Mouse (Mus musculus) frontal cortex, adult (tissue): Measurements from ENCODE around the gene Btg1.
A peak's percentile ranks its signal among the peaks of the same experiment; 100 is the strongest.

Experiments used
- ATAC-seq: cut with Nextera tagmentation; 2 replicates; pipeline ENCODE4 v1.9.2; 2017; ENCODE audit warnings: mild to moderate bottlenecking, moderate library complexity, mixed read lengths; ENCODE audit not compliant: low TSS enrichment

The Btg1 gene

DNA sequence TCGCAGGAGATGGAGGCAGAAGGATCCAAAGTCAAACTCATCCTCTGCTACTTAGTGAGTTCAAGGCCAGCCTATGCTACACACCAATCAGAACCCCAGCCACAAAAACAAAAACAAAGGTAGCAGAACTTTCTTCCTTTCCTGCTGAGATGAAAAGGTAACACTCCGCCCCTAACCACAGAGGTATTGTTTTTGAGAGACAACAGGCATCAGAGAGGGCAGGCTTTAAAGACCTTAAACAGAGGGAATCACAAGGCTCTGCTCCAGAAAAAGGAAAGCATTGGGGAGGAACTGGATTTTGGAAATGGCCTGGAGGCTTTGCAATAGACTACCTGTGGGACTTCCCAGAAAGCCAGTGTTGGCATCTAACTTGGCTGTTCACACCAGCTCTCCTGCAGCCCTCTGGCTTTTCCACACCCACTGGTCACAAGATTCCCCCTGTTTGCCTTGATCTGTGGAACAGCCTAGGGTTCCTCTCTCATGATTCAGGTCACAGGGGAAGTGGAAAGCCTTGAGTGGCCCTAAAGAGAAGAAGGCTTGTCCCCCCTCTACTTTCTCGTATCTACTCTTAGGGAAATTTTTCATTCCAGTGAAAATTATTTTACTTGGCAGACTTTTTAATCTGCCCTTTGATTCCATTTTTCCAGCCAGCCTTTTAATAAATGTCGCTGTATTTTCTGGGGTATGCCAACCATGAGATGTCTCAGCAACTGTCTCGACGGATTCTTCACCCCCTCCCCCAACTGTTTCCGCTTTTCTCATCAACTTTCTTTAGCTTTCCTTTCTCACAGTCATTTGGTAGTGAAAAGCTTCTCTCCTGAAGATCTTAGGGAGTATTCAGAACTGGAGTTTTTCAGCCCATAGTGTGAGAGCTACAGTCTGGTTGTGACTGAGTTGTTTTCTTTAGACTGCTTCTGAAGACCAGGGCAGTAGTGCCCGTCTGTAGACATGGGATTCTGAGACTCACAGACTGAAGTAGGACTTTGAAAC, 7.2 kb upstream of the Btg1 start:
- no peak for ATAC-seq

DNA sequence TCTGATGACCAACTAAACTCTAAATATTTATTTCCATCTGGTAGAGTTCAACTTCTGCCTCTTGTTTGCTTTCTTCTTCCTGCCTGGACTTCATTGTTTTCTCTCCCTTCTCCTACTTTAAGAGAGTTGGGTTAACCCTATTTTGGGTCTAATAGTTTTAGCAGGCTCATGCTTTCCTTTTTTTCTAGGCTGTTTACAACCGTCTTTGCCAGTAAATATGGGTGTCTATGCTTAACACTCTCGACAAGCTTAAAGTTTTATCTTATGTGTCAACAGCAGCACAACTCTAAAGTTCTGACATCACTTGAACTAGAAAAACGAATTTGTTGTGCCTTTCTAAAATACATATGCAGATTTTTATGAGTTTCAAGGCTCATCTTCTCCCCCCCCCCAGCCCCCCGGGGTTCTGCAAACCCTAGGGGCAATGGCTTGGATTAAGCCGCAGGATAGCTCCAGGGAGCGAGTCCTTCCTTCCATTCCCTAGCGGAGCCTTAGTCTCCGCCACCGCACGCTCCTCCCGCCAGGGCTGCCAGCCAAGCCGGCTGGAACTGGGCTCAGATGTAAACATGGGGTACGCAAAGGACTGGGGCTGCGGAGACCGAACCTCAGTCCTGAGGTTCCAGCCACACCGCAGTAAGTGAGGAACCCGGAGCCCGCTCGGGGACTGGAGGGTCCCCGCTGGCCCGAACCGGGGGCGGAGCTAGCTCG, 651 bp upstream of the Btg1 start:
- no peak for ATAC-seq

DNA sequence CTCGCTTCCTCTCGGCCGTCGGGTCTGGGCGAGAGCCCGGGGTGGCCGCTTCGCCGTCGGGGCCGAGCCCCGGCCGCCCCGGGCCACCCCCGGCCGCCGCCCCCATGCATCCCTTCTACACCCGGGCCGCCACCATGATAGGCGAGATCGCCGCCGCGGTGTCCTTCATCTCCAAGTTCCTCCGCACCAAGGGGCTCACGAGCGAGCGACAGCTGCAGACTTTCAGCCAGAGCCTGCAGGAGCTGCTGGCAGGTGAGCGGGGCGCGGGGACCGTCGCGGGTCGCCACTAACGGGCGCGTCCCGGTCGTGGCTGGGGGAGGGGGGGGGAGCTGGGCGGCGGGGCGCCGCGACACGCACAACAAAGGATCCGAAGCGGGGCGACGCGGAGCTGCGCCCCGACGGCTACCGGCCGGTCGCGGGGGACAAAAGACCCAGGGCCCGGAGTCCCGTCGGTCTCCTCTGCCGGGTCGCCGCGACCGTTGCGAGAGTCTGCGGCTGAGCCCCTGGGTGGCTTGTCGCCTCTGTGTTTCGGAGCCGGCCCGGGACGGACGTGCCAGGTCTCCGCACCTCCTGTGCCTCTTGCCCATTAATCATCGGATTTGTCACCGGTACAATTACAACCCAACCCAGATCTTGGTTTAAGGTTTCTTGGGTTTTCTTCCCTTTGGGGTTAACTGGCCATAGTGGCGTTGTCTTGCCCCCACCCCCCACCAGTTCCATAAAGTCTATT, 580 bp downstream of the Btg1 start:
- ATAC-seq: peak; percentile 6; the same call in 1 of the 2 replicates

DNA sequence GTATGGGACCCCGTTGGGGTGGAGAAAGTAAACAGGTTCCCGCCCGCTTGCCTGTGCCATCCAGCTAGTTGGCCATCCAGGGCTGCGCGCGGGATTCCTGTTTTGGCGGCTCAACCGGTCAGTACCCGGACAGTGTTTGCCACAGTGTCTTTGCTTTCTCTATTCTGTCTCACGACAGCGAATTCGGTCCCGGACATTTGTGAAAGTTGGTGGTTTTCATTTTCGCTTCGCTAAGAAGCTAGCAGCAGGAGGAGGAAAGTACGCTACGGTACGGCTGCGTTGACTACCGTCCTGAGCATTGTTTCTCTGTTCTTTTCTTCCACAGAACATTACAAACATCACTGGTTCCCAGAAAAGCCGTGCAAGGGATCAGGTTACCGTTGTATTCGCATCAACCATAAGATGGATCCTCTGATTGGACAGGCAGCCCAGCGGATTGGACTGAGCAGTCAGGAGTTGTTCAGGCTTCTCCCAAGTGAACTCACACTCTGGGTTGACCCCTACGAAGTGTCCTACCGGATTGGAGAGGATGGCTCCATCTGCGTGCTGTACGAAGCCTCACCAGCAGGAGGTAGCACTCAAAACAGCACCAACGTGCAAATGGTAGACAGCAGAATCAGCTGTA, 1.3 kb downstream of the Btg1 start:
- ATAC-seq: peak; percentile 10; the same call in 1 of the 2 replicates

DNA sequence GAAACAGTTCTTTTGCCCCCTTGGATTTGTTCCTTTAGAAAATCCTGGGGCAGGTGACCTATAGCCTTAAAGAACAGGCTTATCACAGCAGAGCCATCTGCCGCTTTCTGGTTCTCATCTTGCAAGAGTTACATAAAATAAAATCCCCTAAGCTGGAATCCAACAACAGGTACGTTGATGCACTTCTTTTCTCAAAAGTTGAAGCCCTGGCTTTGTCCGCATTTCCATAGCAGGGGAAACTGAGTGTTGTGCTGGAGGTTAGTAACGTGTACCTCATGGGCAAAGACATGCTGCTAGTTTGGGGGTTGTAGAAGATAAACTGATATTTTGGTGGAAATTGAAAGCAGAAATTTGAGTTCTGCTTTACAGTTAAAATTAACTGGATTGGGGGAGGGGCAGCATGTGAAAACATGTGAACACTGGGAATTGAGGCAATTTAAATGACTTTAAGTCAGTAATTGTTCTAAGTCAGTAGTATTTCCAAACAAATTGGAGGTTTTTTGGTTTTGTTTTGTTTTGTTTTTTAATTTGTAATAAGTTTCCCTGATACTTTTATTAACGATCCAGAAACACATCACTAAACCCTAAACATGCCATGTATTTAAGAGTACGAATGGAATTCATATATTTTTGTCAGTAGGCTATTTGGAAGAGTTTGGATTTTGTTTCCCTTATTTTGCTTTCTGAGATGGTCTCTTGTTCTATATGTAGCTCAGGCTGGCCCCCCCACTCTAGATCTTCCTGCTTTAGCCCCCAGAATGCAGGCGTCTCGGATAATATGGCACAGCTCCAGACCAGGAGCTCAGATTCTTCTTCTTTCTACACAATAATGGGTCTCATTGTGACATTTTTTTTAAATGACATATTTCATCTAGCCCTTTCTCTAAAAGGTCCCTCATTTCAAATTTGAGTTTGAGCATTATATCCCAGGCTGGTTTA, 3.4 kb downstream of the Btg1 start:
- ATAC-seq: no peak

DNA sequence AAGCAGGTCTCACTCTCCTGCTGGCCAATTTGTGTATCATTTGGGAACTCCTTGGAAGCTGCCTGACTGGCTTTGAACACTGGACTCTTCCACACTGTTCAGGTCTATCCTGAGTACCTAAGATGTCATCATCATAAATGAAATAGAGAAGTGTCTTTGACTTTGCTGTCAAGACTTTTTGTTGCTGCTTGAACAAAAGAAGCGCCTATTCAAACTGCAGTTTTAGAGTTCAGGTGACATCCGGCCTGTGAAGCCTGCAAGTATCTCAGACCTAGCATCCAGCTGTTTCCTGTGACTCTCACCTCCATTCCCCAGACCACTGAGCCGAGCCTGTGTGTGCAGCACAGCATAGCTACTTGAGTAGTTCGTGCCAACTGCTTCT, 4.1 kb downstream of the Btg1 start:
- ATAC-seq: no peak

DNA sequence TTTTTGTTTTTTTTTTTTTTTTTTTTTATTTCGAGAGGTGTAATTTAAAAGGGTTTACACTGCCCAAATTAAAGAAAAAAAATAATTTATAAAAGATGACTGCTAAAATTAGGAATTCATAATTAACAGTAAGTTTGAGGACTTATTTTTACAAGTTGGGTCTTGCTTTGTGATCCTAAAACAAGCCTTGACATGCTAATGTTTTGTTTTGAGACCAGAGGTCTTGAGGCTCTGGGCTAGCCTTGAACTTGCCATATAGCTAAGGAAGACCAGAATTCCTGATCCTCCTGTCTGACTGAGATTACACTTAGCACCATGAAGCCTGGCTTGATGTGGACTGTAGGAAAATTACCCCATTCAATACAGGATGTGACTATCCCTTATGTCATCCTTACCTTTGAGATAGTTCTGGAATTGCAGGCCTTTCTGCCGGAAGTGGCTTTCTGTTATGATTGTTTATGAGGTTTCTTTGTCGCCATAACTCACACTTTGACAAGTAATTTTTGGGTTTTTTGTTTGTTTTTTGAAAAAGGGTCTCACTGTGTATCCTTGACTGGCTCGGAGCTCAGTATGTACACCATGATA, 4.6 kb downstream of the Btg1 start:
- no peak for ATAC-seq

DNA sequence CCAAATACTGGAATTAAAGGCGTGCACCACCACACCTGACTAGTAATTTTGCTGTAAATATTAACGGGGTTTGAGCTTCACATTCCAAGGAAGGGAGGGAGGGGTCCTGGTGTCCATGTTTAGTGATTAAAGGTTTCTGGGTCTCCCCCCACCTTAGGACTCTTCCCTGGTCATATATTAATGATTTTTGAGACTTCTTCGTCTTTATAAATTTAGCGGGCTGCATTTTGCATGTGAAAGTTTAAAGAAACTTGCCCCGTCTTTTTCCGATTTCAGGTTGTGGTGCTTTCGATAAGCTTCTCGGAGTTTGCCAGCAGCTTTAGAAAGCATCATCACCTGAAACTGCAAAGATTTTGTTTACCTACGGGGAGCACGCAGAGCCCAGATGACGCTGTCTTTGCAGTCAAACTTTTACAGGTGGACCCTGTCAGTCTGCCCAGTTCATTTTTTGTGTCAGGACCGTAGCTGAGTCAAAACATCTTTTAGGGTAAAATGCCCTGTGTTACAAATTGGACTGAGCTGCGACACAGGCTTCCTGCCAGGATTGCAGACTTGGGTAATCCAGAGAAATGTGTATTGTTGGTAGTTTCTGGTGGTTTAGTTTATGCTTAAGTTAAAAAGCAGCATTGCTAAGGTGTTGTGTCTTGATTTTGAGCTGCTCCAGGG, 5.3 kb downstream of the Btg1 start:
- ATAC-seq: no peak

DNA sequence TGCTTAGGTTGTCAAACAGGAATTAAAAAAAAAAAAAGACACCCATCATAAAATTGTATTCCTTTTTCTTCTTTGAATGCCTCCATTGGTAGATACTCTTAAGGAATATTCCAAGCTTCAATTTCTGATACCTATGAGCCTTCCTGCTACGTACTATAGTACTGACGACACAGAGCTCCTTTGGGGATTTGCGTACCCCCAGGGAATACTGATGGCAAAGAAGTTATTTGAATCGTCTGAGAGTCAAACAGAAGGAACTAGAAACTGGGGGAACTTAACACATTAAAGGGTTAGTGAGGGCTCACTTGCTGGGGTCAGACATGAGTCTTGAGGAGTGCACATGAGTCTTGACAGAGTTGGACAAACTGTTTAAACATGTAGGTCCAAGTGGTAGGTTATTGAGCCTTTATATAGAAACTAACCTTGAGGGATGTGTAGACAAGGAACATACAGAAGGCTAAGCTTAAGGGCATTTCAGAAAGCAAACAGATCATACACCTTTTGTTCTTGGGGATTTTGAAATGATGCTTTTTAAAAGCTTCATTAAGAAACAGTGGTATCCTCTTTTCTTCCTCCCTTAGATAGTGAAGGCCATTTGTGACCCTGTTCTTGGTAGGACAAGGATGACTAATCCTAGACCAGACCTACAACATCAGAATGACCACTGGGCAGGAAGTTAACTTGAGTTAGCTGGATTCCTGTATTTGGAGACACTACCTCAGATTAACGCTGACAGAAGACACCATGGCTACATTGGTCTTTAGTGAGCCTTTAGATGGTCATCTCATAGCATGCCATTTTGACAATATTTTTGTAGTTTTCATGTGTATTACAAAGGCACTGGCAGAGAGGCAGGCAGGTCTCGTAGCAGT, 6.2 kb downstream of the Btg1 start:
- no peak for ATAC-seq

DNA sequence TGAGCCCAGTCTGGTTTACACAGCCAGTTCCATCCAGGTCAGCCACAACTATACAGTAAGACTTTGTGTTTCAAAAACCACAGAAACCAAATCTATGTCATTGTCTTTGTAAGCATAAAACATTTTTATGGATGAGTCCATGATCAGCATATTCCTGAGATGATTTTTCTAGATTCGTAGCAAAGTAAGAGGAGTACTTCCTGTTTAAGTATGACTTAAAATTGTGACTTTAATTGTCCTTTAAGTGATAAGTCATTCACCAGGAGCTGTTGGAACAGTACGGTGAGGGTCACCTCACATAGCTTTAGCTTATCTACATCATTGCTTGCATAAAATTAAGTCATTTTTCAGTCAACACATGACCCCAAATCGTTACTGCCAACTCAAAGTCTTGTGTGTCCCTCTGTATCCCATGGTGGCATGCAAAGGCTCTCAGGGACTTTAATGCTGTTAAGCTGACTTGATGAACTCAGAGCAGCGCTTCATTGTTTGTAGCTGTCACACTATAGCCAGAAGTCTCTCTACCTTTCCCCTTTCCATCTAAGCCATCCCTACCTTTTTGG, 6.9 kb downstream of the Btg1 start:
- no peak for ATAC-seq

DNA sequence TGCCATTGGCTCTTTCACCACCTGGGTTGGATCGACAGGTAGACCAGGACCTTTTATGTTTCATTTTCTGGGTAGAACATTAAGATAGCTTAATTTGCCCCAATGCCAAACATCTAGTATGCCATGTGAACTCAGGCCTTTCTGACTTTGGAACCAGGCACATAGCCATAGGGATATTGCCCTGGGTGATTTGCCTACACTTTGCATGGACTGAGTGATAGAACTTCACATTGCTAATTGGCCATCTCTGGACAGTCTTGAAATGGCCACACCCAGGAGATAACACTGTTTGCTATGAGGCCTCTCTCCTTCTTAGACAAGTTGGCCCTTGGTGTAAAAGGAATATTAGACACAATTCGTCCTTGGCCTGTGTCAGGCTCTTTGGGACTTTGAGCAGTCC, 7.6 kb downstream of the Btg1 start:
- ATAC-seq: no peak

DNA sequence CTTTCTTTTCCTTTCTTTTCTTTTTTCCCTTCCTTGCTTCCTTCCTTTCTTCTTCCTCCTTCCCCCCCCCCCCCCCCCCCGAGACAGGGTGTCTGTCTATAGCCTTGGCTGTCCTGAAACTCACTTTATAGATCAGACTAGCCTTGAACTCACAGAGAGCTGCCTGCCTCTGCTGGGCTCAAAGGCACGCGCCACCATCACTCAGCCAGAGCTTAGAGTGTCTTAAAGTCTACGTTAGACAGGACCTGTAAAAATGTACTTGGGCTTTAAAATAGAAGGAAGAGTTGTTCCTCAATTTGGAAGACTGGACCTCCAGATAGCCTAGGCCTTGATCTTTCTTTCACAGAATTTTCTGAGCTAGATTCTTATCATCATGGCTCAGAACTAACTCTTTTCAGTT, 8.3 kb downstream of the Btg1 start:
- no peak for ATAC-seq

DNA sequence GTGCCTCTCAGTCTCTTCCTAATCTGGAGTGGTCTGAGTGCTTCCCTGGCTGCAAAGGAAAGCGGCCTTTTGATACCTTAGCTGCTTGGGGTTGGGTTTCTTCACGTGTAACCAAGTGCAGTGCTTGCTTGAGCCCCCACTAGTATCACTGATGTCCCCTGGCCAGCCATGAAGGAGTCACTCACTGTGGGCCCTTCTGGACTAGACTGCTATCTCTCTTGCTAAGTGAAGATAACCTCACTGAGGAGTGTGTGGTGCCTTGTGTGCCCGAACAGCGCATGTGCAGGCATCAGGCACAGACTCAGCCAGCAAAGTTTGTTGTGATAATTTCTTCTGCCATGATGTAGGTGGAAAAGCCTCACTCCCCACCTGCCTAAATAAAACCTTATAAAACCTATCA, 8.9 kb downstream of the Btg1 start:
- ATAC-seq: no peak

DNA sequence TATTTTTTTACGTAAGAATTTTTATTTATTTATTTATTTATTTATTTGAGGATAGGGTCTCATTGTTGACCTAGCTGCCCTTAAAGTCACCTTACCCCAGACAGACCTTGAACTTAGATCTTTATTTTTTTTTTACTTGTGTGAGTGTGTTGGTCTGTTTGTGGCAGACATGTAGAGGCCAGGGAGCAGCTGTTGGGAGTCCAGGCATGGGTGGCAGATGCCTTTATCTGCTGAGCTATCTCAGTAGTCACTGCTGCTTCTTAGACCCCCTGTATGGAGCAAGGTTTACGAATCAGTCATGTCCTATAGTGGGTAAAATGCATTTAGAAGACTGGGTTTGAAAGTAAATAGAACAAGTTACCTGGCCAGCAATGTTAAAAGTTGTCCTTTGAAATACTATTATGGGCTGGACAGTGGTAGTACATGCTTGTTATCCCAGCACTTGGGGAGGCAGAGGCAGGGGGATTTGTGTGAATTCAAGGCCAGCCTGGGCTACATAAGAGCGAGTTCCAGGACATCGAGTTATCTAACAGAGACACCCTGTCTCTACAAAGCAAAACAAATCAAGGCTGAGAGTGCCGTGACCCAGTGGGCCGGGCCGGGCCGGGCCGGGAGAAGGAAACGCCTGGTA, 9.4 kb downstream of the Btg1 start:
- no peak for ATAC-seq

DNA sequence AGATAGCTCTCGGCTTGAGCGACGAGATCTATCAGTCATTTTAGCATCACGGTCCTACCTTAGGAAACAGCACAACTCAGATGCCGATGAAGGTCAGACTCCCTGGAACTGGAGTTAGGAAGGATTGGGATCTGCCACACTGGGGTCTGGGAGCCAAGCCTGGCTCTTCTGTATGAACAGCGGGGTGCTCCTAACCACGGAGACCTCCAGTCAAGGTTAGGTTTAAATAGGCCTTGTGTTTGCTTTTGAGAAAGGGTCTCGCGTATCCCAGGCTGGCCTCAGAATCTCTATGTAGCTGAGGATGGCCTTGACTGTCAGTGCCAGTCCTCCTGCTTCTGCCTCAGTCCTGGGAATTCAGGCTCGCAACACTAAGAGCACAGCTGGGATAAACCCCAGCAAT, 10.5 kb downstream of the Btg1 start:
- no peak for ATAC-seq

DNA sequence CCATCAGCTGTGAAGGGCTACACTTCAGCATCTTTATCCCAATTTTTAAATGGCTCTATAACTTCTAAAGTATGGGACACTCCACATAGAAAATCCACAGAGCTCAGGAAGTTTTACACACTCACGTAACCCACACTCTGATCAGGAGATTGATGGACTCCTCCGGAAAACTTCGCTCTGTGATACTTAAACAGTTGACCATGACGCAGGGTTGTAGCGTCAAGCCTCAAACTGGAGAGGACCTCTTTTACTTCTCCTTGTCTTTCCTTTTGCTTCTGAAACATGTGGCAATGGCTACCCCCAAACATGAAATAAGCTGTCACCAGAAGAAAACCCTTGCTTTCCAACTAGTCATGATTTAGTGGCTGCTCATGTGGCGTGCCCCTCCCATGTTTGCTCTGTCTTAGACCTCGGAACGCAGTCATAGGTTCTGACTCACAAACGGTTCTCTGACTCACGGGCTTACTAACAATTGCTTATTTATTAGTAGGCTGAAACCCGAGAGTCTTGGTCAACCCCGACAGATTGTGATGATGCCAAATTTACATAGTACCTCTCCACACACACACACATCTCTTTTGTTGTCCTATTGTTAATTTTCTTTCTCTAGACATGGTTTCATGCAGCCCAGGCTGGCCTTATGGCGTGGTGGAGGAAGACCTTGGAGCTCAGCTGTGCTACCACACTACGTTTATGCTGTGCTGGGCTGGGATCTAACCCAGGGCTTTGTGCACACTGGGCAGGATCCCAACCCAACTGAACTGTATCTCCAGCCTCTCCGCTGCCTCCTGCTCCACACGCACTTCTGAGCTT, 11.5 kb downstream of the Btg1 start:
- no peak for ATAC-seq

DNA sequence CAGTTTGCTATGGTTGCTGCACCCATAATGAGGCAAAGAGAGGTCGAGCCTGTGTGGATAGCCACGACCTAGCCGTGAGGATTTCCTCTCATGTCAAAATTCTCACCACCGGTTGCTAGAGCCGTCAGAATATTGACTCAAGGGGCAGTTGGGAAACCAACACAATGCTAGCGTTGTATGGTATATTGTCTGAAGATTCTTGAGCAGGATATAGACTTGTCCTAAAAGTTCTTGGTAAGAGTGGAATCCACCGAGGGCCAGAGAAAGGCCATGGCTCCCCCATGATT, 12.1 kb downstream of the Btg1 start:
- ATAC-seq: no peak
